Mouse (Mus musculus): Measurements from ENCODE around the gene Fbxl16.

The Fbxl16 gene

DNA sequence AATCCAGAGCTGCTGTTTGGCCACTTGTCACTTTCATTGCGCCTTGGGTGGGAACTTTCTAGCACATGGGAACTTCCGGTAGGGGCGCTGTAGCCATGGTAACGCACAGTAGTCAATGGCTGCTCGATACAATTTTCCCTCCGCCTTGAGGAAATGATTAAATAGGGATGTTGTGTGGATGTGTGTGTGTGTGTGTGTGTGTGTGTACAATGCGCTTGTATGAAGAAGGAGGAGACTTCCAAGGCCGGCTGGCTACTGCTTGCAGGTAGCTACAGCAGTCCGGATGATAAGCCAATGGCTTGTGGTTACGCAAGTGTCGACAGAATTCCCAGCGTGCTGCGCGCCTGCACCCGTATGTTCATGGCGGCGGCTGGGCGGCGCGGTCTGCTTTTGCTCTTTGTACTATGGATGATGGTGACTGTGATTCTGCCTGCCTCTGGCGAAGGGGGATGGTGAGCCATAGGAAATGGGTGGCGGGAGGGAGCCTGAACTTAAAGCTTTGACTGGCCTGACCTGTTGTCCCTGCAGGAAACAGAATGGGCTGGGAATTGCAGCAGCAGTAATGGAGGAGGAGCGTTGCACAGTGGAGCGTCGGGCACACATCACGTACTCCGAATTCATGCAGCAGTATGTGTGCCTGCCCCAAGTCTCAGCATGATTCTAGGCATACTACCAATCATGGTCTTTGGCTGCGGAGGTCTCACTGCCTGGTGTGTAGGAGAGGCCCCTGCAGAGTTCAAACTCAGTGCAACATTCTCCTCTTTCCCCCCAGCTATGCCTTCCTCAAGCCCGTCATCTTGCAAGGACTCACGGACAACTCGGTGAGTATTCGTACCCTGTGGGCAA, 20.1 kb downstream of the Fbxl16 start, which contains the start of gene Jmjd8:
Gene Jmjd8 (plus strand): TSS at position 156 of the 846 bp plus-strand sequence.
- DNase-seq (ENCODE audit: low spot score) = no peak

DNA sequence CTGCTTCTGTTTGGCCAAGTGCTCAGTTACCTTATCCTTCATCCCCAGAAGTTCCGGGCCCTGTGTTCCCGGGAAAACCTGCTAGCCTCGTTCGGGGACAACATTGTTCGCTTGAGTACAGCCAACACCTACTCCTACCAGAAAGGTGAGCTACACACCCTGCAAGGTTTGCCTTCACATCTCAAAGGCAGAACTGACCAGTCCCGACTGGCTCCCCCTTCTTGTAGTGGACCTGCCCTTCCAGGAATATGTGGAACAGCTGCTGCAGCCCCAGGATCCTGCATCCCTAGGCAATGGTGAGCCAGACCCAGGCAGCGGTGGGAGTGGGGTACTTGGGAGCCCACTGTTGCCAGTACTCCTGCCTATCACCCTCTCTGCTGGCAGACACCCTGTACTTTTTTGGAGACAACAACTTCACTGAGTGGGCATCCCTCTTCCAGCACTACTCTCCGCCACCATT, 20.7 kb downstream of the Fbxl16 start:
- DNase-seq (ENCODE audit: low spot score) = no peak

DNA sequence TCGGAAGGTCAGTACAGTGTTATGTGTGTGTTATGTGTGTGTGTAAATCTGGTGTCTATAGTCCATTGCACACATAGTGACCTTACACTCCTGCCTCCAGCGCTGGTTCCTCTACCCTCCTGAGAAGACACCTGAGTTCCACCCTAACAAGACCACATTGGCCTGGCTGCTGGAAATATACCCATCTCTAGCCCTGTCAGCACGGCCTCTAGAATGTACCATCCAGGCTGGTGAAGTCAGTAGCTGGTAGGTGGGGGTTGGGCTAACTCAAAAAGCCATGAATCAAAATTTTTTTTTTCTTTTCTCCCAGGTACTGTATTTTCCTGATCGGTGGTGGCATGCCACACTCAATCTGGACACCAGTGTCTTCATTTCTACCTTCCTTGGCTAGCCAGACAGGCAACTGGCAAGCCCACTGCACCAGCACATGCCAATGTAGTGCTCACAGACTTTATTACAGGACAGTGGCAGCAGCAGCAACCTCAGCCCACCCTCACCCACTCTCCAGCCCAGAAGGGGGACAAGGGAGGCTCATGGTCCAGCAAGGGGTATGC, 21.4 kb downstream of the Fbxl16 start:
- no peak for DNase-seq (ENCODE audit: low spot score)

DNA sequence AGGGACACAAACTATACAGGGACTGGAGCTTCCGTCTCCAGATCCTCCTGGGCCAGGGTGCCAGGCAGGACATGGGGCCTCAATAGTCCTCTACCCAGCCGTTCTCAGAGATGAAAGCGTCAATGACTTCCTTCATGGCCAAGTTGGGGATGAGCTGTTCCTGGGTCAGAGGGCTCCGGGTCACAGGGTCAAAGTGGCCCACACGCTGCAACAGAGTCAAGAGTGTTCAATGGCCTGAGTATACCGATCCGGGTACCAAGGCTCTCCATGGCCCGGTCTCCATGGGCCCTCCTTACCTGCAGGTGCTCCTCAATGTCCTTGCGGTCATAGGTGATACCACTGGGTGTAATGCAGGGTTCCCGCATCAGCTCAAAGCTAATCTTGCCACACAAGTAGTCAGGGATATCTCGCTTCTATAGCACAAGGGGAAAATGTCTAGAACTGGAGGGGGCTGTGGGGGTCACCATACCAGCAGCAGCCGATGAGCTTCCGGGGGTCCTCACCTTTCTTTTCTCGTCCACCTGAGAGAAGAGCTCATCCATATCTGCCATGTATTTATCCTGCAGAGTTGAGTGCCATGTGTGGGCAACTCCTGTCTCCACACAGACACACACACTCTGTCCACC, 22.0 kb downstream of the Fbxl16 start:
- no peak for DNase-seq (ENCODE audit: low spot score)

DNA sequence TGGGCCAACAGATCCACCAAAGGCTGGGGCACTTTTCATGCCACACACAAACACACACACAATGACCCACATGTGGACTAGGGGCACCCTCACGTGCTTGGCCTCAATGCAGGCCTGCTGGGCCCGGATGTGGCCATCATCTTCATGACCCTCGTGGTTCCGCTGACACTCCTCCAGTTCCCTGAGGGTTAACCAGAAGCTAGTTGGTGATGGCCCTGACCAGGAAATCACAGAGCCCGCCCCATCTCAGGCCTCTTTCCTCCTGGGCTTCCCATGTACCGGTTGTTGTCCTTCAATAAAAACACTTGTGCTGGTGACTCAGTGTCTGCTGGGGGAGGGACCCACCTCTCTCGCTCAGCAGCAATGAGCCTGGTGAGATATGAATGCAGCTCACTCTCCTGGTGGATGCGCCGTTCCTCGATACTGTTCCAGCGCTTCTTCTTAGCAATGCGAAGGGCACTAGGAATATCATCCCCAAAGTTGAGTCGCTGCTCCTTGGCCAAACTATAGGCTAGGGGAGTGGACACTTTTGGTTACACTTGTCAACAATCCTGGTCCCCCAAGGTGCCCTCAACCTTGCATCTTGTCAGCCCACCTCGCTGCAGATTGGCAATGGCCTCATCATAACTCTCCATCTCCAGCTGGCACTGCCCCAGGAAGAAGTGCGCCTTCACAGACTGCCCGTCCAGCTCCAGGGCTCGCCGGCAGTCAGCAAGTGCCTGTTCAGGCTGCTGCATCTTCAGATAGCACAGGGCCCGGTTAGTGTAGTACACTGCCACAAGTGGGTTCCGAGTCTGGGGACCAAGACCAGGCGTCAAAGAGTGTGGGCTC, 22.8 kb downstream of the Fbxl16 start:
- no peak for DNase-seq (ENCODE audit: low spot score)

DNA sequence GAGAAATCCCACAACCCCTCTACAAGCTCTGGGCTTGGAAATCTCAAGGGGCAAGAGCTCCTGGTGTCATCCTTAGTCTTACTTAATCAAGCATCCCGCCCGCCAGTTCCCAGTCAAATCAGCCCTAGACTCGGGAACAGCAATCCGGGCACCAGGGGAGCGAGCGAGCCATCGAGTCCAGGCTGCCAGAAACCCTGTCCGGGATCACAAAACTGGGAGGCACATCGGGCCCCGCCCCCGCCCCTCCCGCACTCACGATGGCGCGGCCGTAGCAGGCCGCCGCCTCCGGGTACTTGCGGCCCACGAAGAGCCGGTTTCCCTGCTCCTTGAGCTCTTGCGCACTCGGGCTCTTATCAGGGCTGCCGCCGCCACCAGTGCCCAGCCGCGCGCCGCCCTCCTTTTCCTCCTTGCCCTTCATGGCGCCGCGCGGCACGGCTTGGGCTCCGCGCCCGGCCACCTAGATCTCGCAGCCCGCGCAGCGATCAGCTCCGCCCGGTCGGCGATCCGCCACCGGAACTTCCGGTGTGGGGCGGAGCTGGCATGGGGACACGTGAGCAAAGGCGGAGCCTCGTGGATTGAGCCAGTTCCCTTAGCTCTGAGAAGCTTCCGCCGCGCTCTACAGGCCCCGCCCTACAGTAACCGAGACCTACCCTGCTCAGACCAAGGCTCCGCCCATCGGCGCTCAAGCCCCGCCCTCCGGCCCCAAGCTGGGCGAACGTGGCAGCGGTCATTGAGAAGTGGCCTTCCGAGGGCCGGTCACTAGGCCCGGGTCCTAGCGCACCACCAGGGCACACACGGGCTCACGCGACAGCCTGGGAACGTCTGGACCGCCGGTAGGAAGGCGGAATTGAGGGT, 23.8 kb downstream of the Fbxl16 start:
- DNase-seq (ENCODE audit: low spot score) = peak; percentile 99

DNA sequence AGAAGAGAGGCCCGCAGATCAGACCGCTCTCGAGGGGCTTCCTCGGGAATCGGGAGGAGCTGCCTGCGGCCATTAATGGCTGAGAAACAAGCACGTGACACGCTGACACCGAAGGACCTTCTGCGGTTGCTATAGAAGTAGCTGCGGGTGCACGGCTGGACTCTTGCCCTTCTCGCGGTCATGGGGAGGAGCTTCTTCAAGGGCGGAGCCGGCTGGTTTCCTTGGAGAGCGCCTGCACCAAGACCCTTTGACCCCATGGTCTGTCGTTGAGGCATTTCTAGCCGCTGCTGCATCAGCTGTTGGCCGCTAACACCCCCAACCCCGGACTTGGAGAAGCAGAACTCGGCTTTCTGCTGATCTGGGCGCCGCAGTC, 24.4 kb downstream of the Fbxl16 start, which contains the start of gene Stub1:
Gene Stub1 (minus strand): TSS at position 114 of the 373 bp plus-strand sequence.
- peak; percentile 82 for DNase-seq (ENCODE audit: low spot score)

DNA sequence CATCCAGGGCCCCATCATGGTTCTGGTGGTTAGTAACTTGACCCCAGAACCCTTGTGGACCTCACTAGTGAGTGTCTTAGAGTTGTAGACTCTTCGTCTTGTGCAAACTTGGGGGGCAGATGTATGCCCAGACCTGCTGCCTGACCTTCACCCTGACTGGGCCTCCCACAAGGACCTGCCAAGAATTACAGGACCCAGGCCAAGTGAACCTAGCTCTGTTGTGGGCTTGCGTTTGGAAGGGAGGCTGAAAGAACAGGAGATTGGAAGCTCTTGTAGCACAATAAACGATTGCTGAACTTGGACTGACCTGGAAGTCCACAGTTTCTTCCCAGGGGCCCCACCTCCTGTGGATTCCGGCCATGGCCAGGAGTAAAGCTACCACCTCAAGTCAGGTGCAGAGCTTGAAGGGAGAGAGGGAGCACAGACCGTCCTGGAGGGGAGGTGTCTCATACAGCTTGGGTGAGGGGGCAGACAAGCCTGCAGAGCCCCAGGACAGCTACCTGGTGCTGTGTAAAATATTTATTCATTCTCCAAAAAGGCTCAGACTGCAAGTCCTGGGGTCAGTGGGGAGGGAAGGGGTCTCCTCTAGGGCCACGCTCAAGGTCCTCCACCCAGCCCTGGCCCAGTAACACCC, 25.2 kb downstream of the Fbxl16 start:
- no peak for DNase-seq (ENCODE audit: low spot score)

DNA sequence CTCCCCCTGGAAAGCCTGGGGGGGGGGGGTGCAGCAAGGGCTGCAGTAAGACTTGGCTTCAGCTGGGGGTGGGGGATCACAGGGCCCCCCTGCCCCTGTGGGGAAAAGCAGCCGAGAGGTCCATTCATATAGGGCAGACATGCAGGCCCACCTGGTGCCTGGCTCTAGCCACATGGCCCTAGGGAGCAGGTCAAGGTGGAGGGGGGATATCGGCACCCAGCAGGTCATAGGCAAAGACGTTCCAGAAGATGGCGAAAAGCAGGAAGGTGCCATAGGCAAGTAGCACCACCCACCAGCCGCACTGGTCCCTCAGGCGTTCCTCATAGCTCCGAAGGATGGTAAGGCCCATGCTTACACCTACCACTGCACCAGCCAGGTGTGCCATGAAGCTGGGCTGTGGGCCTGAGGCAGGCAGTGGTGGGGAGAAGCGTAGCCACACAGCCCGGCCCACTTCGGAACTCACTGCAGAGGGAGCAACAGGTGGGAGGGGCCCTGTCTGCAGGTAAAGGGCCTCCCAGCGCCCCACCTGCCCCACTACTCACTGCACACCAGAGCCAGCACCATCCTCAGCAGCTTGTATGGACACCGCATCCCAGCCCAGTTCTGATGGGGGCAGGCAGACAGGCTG, 25.8 kb downstream of the Fbxl16 start:
- DNase-seq (ENCODE audit: low spot score) = no peak

DNA sequence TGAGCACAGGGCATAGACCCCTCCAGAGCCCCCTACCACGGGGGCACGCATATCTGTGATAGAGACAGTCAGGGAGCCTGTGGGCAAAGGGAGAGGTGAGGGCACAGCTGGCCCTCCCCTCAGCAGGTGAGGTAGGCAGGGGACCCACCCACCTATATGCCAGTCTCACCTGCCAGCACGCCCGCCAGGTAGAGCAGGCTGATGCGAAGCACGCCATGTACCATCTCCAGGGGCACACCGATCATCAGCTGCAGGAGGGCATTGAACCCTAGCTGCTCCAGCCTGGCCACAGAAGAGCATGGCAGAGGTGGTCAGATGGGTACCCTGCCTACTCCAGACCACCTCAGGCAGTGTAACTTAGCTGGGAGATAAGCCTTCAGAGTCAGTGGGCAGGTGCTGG, 26.4 kb downstream of the Fbxl16 start:
- DNase-seq (ENCODE audit: low spot score) = no peak

DNA sequence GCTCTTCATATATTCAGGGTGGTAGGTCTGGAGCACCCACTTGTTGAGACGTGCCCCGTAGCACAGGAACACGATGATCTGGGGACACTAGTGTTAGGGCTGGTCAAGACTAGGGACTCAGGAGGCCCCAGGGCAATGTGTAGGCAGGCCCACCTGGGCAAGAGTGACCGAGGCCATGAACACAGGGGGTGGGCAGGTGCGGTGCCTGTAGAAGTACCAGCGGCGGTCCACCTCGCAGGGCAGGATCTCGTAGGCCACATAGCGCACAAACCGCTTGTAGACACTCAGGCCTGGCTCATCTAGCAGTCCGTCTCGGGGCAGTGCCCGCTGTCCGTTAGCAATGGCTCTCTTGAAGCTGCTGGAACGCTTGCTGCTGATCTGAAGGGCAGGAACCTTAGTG, 26.9 kb downstream of the Fbxl16 start:
- no peak for DNase-seq (ENCODE audit: low spot score)

DNA sequence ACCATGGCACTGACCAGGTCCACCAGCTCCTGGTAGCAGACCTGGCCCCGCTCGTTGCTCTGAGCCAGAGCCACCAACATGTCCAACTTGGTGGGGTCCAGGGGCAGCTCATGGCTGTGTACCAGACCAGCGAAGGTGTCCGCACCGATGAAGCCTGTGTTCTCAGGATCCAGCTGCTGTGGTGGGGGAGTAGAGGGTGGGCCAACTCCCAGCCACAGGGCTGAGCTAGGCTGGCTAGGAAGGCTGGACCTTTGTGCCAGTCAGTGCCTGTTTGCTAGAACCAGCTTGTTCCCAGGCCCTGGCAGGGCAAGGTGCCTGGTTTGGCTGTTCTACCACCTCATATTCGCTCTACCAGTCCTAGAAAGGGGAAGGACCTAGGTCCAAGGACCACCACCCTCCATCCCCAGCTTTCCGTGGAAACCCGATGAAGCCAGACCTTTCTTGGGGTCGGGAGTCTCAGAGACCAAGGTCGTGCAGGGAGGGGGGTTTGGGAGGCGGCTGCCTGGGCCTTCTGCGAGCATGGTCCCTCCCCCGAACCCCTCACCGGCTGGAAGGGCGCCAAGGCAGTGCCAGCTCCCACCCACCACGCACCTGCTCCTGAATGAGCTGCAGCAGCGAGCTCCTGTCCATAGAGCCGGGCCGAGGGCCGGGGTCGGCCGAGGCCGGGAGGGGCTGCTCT, 27.7 kb downstream of the Fbxl16 start:
- no peak for DNase-seq (ENCODE audit: low spot score)

DNA sequence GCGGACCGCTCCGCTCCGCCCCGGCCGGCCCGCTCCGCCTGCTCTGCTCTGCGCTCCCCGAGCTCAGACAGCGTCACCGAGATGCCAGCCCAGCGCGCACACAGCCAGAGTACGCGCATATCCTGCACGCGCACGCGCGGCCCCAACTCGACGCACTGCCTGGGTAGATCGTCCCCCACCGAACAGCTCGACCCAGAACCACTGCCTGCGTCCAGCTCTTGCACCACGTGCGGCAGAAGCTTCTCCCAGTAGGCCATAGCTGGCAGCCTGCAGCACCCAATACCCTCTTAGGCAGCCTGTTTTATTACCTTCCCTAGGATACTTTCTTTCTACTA, 28.2 kb downstream of the Fbxl16 start, which contains the start of gene Rhbdl1:
Gene Rhbdl1 (minus strand): TSS at position 220 of the 335 bp plus-strand sequence.
- DNase-seq (ENCODE audit: low spot score) = peak; percentile 81

DNA sequence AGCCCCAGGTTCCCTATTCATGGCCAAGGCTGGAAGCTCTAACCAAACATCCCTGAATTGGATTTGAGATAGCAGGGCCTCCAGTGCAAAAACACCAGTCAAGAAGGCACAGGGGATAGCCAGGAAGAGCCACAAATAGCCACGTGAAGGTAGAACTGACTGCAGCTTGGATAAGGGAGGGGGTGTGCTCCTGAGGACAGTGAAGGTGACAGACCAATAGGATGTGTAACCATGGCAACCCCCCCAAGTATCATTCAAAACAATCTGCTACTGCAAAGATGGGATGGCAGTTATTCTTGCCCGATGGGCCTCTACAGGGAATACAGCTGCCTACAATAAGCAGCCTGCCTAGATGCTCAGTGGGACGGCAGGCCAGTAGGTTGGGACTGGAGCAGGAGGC, 28.6 kb downstream of the Fbxl16 start:
- no peak for DNase-seq (ENCODE audit: low spot score)

DNA sequence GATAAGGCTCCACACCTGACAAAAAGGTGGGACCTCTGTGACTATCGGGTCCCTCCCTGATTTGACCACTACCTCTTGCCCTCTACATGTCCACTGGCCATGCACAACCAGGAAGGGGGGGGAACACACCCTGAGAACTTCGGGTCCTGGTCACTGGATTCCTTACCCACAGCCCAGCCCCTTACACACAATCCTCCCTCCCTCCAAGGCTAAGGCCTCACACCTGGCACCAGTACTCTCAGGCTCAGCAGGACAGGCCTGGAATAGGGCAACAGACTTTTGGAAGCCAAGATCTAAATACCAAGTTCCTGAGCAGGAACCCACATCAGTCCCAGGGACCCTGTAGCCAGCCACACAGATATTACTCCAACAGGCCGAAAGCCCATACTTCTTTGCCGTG, 30.0 kb downstream of the Fbxl16 start:
- DNase-seq (ENCODE audit: low spot score) = no peak

DNA sequence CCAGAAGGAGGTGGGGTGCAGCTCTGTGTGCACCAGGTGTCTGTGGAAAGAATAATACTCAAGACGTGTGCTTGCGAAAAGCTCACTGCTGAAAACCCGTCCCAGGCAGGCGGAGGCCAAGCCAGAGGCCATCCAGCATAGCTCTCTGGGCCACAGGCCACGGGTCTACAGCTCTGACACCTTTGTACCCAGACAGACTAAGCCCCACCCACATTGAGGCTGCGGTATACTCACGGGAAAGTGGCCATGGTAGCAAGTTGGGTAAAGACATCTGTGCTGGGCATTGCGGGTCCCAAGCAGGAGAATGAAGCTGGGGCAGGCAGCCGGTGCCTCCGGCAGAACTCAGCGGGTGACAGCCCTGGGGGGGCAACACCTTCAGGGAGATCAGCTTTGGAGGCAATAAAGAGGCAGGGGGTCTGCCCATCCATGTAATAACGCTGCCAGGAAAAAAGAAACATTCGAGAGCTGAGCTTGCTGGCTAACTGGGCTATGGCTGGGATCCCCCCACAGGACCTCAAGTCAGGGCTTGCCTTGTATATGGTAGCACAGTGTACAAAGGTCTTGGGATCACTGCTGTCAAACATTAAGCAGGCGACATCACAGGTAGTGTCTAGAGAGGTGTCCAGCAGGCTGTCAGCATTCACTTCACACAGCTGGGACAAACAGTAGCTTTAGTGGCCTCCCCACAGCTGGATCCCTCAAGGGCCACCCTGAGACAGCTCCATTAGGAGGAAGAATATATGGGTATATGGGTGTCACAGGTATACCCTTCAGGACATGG, 30.8 kb downstream of the Fbxl16 start:
- no peak for DNase-seq (ENCODE audit: low spot score)

DNA sequence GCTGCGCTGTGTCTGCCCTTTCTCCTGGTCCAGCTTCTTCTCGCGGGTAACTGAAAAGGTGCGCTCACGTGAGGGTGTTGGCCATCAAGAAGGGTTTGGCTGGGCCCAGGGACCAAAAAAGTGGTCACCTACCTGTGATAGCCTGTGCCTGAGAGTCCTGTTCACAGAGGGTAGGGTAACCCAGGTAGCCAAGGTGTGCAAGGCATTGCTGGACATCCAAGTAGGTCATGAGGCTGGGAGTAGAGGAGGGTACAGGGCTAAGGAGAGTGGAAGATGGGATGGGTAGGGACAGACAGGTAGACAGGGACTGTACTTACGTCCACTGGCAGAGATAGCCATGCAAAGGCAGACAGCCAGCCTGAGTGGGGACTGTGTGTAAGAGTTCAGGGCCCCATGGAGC, 31.6 kb downstream of the Fbxl16 start:
- no peak for DNase-seq (ENCODE audit: low spot score)

DNA sequence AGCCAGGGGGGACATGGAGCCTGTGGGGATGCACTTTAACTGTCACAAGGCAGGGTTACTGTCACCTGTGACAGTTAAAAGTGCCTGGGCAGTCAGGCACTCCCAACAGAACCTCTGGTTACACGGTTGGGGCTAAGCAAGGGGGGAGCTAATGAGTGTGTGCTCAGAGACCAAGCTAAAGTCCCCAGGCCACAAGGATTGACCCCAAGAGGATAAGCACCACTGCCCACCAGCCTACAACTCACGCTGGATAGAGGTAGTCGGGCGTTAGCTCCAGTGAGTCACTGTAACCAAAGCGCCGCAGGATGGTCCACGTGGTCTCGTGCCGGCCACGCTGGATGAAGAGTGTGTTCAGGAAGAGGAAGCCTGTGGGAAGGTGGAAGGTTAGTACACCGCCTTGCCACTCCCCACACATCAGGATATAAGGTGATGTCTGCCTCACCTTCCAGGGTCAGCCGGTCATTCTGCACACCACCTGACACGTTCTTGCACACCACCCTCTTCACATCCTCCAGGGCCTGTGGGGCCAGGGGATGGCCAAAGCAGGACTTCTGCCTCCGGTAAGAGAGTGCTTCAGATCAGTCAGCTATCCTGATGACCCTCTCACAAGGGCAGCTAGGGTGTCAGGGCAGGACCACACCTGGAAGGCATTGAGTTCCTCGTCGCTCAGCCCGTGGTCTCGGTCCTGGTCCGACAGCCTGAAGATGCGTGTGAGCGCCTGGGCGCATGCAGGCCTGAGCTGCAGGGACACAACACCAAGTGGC, 32.4 kb downstream of the Fbxl16 start, which contains the start of gene Gm20683:
Gene Gm20683 (minus strand): TSS at position 647 of the 764 bp plus-strand sequence.
- no peak for DNase-seq (ENCODE audit: low spot score)
